Mouse (Mus musculus) ES-E14 (cell line): ENCODE results near the gene Elmo1. TPM values are rescaled to one million over a fixed set of nuclear protein-coding genes. Genes with fewer than 3 reads are reported as not detected.

Experiments
- DNase-seq: peaks from one replicate; pipeline ENCODE4 v3.0.0-alpha.2; 2013; ENCODE audit warnings: low read depth, low spot score
- H3K27ac ChIP-seq: 2 replicates; pipeline ENCODE4 v1.5.1; 2012; ENCODE audit warnings: low read depth, mild to moderate bottlenecking, low read length, moderate library complexity, mixed read lengths; ENCODE audit not compliant: poor library complexity, insufficient read depth, severe bottlenecking
- H3K36me3 ChIP-seq: 2 replicates; pipeline ENCODE4 v1.6.1; 2012; ENCODE audit warnings: mild to moderate bottlenecking, low read length, moderate library complexity, mixed read lengths; ENCODE audit not compliant: control insufficient read depth, poor library complexity, insufficient read depth, severe bottlenecking
- H3K4me1 ChIP-seq, 2 experiments: fragments of 150-350 bp in 1 of 2; sonication (generic) in 1 of 2; 2 replicates each; pipeline ENCODE4 v1.6.1; 2012; ENCODE audit warnings: low read length in 2 of 2, mild to moderate bottlenecking in 1 of 2, mixed read lengths in 1 of 2; ENCODE audit not compliant: control insufficient read depth in 2 of 2, insufficient read depth in 2 of 2, poor library complexity in 1 of 2
- H3K4me3 ChIP-seq, 2 experiments: fragments of 150-350 bp in 1 of 2; sonication (generic) in 1 of 2; 2 replicates each; pipeline ENCODE4 v1.5.1; 2012; ENCODE audit warnings: low read length in 2 of 2, low read depth in 1 of 2, mild to moderate bottlenecking in 1 of 2, mixed read lengths in 1 of 2; ENCODE audit not compliant: insufficient read depth in 1 of 2, poor library complexity in 1 of 2, severe bottlenecking in 1 of 2
- H3K9ac ChIP-seq: 2 replicates; pipeline ENCODE4 v1.6.1; 2012; ENCODE audit warnings: low read depth, mild to moderate bottlenecking, low read length, mixed read lengths; ENCODE audit not compliant: poor library complexity, insufficient read depth, severe bottlenecking
- H3K9me3 ChIP-seq: fragments of 150-350 bp; sonication (generic); 2 replicates; pipeline ENCODE4 v1.6.1; 2012; ENCODE audit warnings: low read depth, mild to moderate bottlenecking, low read length; ENCODE audit not compliant: control insufficient read depth, insufficient read depth
- CHD2 ChIP-seq: IDR thresholded peaks from 2 replicates; pipeline ENCODE4 v1.6.1; 2014; ENCODE audit warnings: mild to moderate bottlenecking, low read depth, low read length, inconsistent platforms
- HCFC1 ChIP-seq: IDR thresholded peaks from 2 replicates; pipeline ENCODE4 v1.6.1; 2012; ENCODE audit warnings: low read length, inconsistent platforms, borderline replicate concordance; ENCODE audit not compliant: insufficient read depth
- MAFK ChIP-seq: IDR thresholded peaks from 2 replicates; pipeline ENCODE4 v1.6.1; 2014; ENCODE audit warnings: mild to moderate bottlenecking, low read depth, low read length, inconsistent platforms; ENCODE audit not compliant: insufficient read depth
- ZC3H11A ChIP-seq: IDR thresholded peaks from 2 replicates; pipeline ENCODE4 v1.6.1; 2012; ENCODE audit warnings: low read depth, mild to moderate bottlenecking, inconsistent platforms, low read length, borderline replicate concordance
- ZNF384 ChIP-seq: IDR thresholded peaks from 2 replicates; pipeline ENCODE4 v1.6.1; 2012; ENCODE audit warnings: low read depth, low read length, inconsistent platforms
- in situ Hi-C, 2 experiments: fragments of 600-800 bp; cut with MboI; formaldehyde crosslinking; loops; one replicate each; pipeline ENCODE4 v1.15.1; 2025; ENCODE audit warnings: low sequenced_read_pairs in 2 of 2, inconsistent platforms in 1 of 2; ENCODE audit not compliant: unreplicated experiment in 2 of 2
- total RNA-seq: library from RNA; depleted of rRNA; stranded (reverse); fragments of 300-350 nt; gene quantifications from 2 replicates; pipeline ENCODE4 v1.2.3, GENCODE M21; 2012

Gene Elmo1
- total RNA-seq, 1 experiment = 3.7 TPM

DNA sequence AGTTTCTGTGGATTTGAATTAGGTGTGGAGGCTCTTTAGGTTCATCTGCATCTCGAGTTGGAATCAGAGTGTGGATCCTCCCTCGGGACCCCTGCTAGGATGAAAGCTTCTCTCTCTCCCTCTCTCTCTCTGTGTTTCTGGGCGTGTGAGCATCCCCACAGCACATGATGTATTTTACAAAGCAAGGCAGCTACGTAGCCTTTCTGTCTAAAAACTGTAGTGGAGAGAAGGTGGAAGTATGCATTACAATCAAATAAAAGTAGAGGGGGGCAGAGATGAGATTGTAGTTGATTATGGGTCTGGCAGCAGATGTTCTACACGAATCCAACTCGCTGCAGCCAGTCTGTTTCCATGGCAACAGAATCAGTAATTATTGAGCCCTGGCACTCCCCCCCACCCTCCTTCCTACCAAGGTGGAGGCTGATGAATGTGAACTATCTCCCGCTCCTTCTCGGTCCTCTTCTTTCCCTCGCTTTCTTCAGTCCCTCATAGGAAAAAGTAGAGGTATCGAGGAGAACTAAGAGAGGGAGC is 382.0 kb downstream of the Elmo1 start:
- H3K4me3 ChIP-seq = no peak overlapping the region
- in situ Hi-C loops = no loop called here
- H3K9ac ChIP-seq = no peak overlapping the region
- H3K4me1 ChIP-seq = peaks cover 0 to 2% of the 10 kb centered on the region in 2 experiments; a peak in 2 of 4 replicates
- no peak overlapping the region for H3K27ac ChIP-seq
- no peak for TF ChIP-seq MAFK
- TF ChIP-seq ZNF384 = no peak
- no peak for TF ChIP-seq HCFC1
- TF ChIP-seq ZC3H11A = no peak
- no peak for TF ChIP-seq CHD2
- H3K36me3 ChIP-seq = no peaks in the 10 kb centered on the region
- no peaks in the 10 kb centered on the region for H3K9me3 ChIP-seq
- DNase-seq = peak; percentile 17

DNA sequence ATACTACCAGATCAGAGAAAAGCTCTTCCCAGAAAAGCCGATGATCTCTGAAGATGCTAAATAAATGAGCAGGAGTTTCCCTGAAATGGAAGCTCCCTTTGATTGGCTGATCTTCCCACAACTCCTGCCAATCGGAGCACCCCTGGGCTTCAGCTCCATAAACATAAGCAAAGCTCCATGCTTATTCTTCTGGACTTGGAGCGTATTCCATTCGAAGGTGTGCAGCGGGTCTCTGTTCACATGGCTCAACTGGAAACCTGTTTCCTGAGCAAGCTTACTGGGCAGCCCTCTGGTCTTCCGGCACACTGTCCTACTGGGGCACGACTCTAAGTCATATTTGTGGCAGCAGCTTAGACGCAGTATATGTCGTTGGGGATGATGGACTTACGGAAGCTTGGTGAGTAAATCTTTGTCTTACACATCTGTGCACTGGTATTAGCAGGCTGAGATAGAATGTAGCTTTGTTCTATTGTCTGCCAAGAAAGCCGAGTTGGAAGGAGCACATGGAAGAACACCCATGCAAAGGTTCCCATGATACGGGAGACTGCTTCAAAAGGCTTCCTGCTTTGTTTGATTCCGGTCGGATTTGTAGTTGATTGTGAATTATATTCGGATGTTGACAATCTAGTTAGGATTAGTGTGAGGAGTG is 382.6 kb downstream of the Elmo1 start:
- Histone ChIP-seq H3K4me3 (no peak overlapping the region), H3K9ac (no peak overlapping the region), H3K27ac (no peak overlapping the region), H3K9me3 (no peaks in the 10 kb centered on the region), H3K4me1 (peaks cover 0 to 2% of the 10 kb centered on the region in 2 experiments; a peak in 2 of 4 replicates), H3K36me3 (no peaks in the 10 kb centered on the region)
- no peak for DNase-seq
- in situ Hi-C loops = no loop called here
- TF ChIP-seq HCFC1 (no peak), ZC3H11A (no peak), ZNF384 (no peak), CHD2 (no peak), MAFK (no peak)

DNA sequence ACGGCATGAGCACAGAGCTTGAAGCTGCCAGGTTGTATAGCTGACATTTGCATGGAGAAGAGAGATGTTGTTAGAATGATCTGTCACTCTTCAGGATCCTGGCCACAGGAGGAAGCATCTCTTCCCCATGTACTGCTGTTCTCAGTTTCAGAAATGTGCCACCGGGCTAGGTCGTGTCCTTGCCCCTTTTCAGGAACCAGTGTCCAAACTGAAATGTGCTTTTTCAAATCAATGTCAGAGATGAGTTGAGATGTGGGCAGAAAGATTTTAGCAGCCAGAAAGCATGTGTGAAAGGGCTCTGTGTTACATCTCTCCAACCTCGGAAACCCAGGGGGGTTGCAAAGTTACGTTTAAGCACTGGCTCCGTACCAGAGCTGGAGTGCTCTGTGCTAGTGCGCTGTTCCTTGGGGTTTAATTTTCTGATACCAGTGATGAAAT is 383.3 kb downstream of the Elmo1 start:
- no peak overlapping the region for H3K27ac ChIP-seq
- no peaks in the 10 kb centered on the region for H3K36me3 ChIP-seq
- no peak overlapping the region for H3K9ac ChIP-seq
- DNase-seq = no peak
- H3K4me1 ChIP-seq = peaks cover 0 to 2% of the 10 kb centered on the region in 2 experiments; a peak in 2 of 4 replicates
- in situ Hi-C loops = no loop called here
- H3K9me3 ChIP-seq = no peaks in the 10 kb centered on the region
- no peak overlapping the region for H3K4me3 ChIP-seq
- TF ChIP-seq ZNF384 (no peak), HCFC1 (no peak), ZC3H11A (no peak), CHD2 (no peak), MAFK (no peak)

DNA sequence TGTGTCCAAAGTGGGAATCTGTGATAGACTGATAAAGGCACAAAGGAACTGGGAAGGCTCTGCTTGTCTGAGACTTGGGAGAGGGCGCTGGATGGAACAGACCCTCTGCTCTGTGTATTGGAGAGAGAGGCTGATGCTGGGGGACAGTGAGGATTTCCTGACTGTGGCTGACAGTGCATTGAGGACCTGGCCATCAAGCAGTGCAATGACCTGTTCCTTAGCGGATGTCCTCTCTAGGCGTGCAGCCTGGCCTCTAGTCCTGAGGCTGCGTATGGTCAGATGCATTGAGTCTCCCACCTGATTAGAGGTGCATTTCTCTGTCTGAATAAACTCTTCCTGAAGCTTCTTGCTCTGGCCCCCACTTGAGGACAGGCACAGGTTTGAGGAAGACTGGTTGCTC is 384.2 kb downstream of the Elmo1 start:
- Histone ChIP-seq H3K36me3 (no peaks in the 10 kb centered on the region), H3K27ac (no peak overlapping the region), H3K9ac (no peak overlapping the region), H3K4me1 (peaks cover 0 to 2% of the 10 kb centered on the region in 2 experiments; a peak in 2 of 4 replicates), H3K9me3 (no peaks in the 10 kb centered on the region), H3K4me3 (no peak overlapping the region)
- no peak for TF ChIP-seq ZNF384
- TF ChIP-seq ZC3H11A = no peak
- TF ChIP-seq CHD2 = no peak
- no peak for TF ChIP-seq MAFK
- no peak for DNase-seq
- in situ Hi-C loops = no loop called here
